ENCODE assay signal across 9 mouse cellular contexts in genomic region chr3:58653907-58654306, GRCm38 (mm10). TPM values are rescaled to one million over a fixed set of nuclear protein-coding genes. Genes with fewer than 3 reads are reported as not detected.
A peak's percentile ranks its signal among the peaks of the same experiment; 100 is the strongest.
DNase-seq lines count a peak whose midpoint lies in the region; ATAC-seq and TF ChIP-seq lines count a peak whose summit lies in the region.
"Had no signal": no experiment of that assay in that cellular context is flagged by ENCODE, and none has a peak within 500 bp of the region (broad histone marks: within the 10 kb centered on the region; RNA-seq: fewer than 3 reads in every experiment).

No protein-coding gene starts in this region.

- no peak overlapping the region for H3K27ac ChIP-seq in gastrocnemius, adult 2 months
- no peak overlapping the region for H3K27ac ChIP-seq in midbrain, embryonic 14.5 days (replicated peaks; ENCODE audit: low read depth, low read length)
- no peak overlapping the region for H3K27ac ChIP-seq in midbrain, embryonic 10.5 days (replicated peaks)
- no peak overlapping the region for H3K27ac ChIP-seq in forebrain, embryonic 11.5 days (ENCODE audit: low read depth, low read length)
- H3K27ac ChIP-seq: liver, embryonic 13.5 days had no signal

- 71% methylated on average over 5 of the region's 5 CpGs for WGBS in midbrain, embryonic 14.5 days
- WGBS in midbrain, embryonic 10.5 days = 69% methylated on average over 5 of the region's 5 CpGs
- 69% methylated on average over 5 of the region's 5 CpGs for WGBS in forebrain, embryonic 11.5 days

- no peak overlapping the region for H3K9ac ChIP-seq in midbrain, embryonic 14.5 days (replicated peaks; ENCODE audit: low read length)
- no peak overlapping the region for H3K9ac ChIP-seq in forebrain, embryonic 11.5 days (ENCODE audit: low read length)
- H3K9ac ChIP-seq: liver, embryonic 13.5 days had no signal

- TF ChIP-seq CTCF in gastrocnemius, adult 2 months (IDR thresholded peaks at IDR 0.05) = peak; percentile 53

- H3K27me3 ChIP-seq in midbrain, embryonic 14.5 days (ENCODE audit: control insufficient read depth, insufficient read depth, low read length) = no peaks in the 10 kb centered on the region
- H3K27me3 ChIP-seq in midbrain, embryonic 10.5 days (ENCODE audit: low read depth, poor library complexity, severe bottlenecking) = no peaks in the 10 kb centered on the region
- no peaks in the 10 kb centered on the region for H3K27me3 ChIP-seq in forebrain, embryonic 11.5 days (ENCODE audit: control insufficient read depth, insufficient read depth, low read length)
- H3K27me3 ChIP-seq: liver, embryonic 13.5 days had no signal

- no peaks in the 10 kb centered on the region for H3K4me1 ChIP-seq in midbrain, embryonic 14.5 days (ENCODE audit: control insufficient read depth, insufficient read depth, low read length)
- H3K4me1 ChIP-seq in midbrain, embryonic 10.5 days = 0 out of 2 replicates have a peak, but pooled peaks cover 5% of the 10 kb centered on the region
- H3K4me1 ChIP-seq in forebrain, embryonic 11.5 days (replicated peaks; ENCODE audit: control insufficient read depth, insufficient read depth, low read length) = no peaks in the 10 kb centered on the region

- no peak for DNase-seq in gastrocnemius, adult 2 months
- no peak for DNase-seq in gastrocnemius, postnatal 4 days (ENCODE audit: low spot score in 2 of 2)
- peak; percentile 49 for DNase-seq in midbrain, embryonic 14.5 days
- no peak for DNase-seq in midbrain, embryonic 10.5 days (ENCODE audit: low spot score)
- peak; percentile 75 for DNase-seq in adrenal gland, postnatal 14 days
- peak; percentile 30 for DNase-seq in retina, postnatal 7 days (ENCODE audit: low read depth, low spot score)
- no peak for DNase-seq in forebrain, embryonic 11.5 days (ENCODE audit: low spot score)
- DNase-seq in urinary bladder, postnatal 4 days (ENCODE audit: low spot score in 2 of 2) = no peak
- DNase-seq: liver, embryonic 13.5 days had no signal

- no peaks in the 10 kb centered on the region for H3K36me3 ChIP-seq in midbrain, embryonic 14.5 days (ENCODE audit: control insufficient read depth, insufficient read depth, low read length)
- H3K36me3 ChIP-seq in midbrain, embryonic 10.5 days = no peaks in the 10 kb centered on the region
- H3K36me3 ChIP-seq in forebrain, embryonic 11.5 days (ENCODE audit: control insufficient read depth, insufficient read depth, low read length) = no peaks in the 10 kb centered on the region
- H3K36me3 ChIP-seq: liver, embryonic 13.5 days had no signal

- no peaks in the 10 kb centered on the region for H3K9me3 ChIP-seq in midbrain, embryonic 14.5 days (ENCODE audit: control insufficient read depth, low read length)
- no peaks in the 10 kb centered on the region for H3K9me3 ChIP-seq in midbrain, embryonic 10.5 days (replicated peaks)
- no peaks in the 10 kb centered on the region for H3K9me3 ChIP-seq in forebrain, embryonic 11.5 days (ENCODE audit: control insufficient read depth, low read length)
- H3K9me3 ChIP-seq: liver, embryonic 13.5 days had no signal

- H3K4me2 ChIP-seq in midbrain, embryonic 14.5 days (ENCODE audit: low read length) = no peak overlapping the region
- H3K4me2 ChIP-seq in forebrain, embryonic 11.5 days (ENCODE audit: low read depth, low read length, severe bottlenecking) = no peak overlapping the region
- H3K4me2 ChIP-seq: liver, embryonic 13.5 days had no signal

- no peak for ATAC-seq in midbrain, embryonic 14.5 days (ENCODE audit: low FRiP score, low TSS enrichment)
- ATAC-seq in forebrain, embryonic 11.5 days (replicated peaks; ENCODE audit: low FRiP score) = no peak

- no peak overlapping the region for H3K4me3 ChIP-seq in gastrocnemius, adult 2 months
- no peak overlapping the region for H3K4me3 ChIP-seq in midbrain, embryonic 14.5 days (replicated peaks; ENCODE audit: low read depth, low read length)
- H3K4me3 ChIP-seq in midbrain, embryonic 10.5 days = no peak overlapping the region
- H3K4me3 ChIP-seq in forebrain, embryonic 11.5 days (ENCODE audit: low read depth, low read length) = no peak overlapping the region
- H3K4me3 ChIP-seq: liver, embryonic 13.5 days had no signal

- intact Hi-C loops in gastrocnemius, adult 2 months (cut with DNase I) = loop anchor here (10.0 kb wide), 1 partner anchor 239 kb away; the partner anchor contains the start of gene Tsc22d2

RNA-seq across cellular contexts. Expression of gene Erich6, which starts 16.9 kb away (rescaled TPM):
- not detected for total RNA-seq in gastrocnemius, adult 2 months (2021)
- total RNA-seq in gastrocnemius, postnatal 4 days (2021) = under 1 TPM in 1 of 2 experiments, not detected in 1; 0.13 TPM
- polyA plus RNA-seq in midbrain, embryonic 14.5 days (2014; fragmentation: Nextera tagmentation; extraction: Ambion mirVana) = 0.23 and 0.41 TPM in 2 replicates
- polyA plus RNA-seq in midbrain, embryonic 10.5 days (2016; fragmentation: Nextera tagmentation; extraction: Ambion mirVana) = 0.05 TPM in 1 of 2 replicates, not detected in the other
- not detected in 2 replicates for total RNA-seq in adrenal gland, postnatal 14 days (2021)
- not detected in 2 replicates for polyA plus RNA-seq in forebrain, embryonic 11.5 days (2014; fragmentation: Nextera tagmentation; extraction: Ambion mirVana)
- polyA plus RNA-seq: liver, embryonic 13.5 days had no signal

RNA-seq across cellular contexts. Expression of gene Siah2, which starts 38.3 kb away (rescaled TPM):
- total RNA-seq in gastrocnemius, adult 2 months (2021) = 10 to 100 TPM in 1 of 2 experiments, 1 to 10 TPM in 1; 8.3 to 11.8 TPM
- total RNA-seq in gastrocnemius, postnatal 4 days (2021) = 10 to 100 TPM; 10.5 to 12.7 TPM
- 9.9 and 11.8 TPM in 2 replicates for polyA plus RNA-seq in midbrain, embryonic 14.5 days (2014; fragmentation: Nextera tagmentation; extraction: Ambion mirVana)
- polyA plus RNA-seq in midbrain, embryonic 10.5 days (2016; fragmentation: Nextera tagmentation; extraction: Ambion mirVana) = 2.7 and 2.8 TPM in 2 replicates
- total RNA-seq in adrenal gland, postnatal 14 days (2021) = 12.9 and 19.1 TPM in 2 replicates
- 4.0 and 5.7 TPM in 2 replicates for polyA plus RNA-seq in forebrain, embryonic 11.5 days (2014; fragmentation: Nextera tagmentation; extraction: Ambion mirVana)

Comparison
In these comparisons a context has a peak if more than half of its experiments do, and no peak if none do; other contexts are left out.
1. DNase-seq: peak in midbrain, embryonic 14.5 days (single experiment), adrenal gland, postnatal 14 days (single experiment) and retina, postnatal 7 days (single experiment); none in gastrocnemius, adult 2 months (single experiment), gastrocnemius, postnatal 4 days (0 of 2), midbrain, embryonic 10.5 days (single experiment), forebrain, embryonic 11.5 days (single experiment) and urinary bladder, postnatal 4 days (0 of 2).